Mouse (Mus musculus) adrenal gland, postnatal 25 days (tissue): ENCODE measurements around the gene Akap7. TPM values are rescaled to one million over a fixed set of nuclear protein-coding genes. Genes with fewer than 3 reads are reported as not detected.

Source experiments
- DNase-seq: peaks from one replicate; pipeline ENCODE4 v3.0.0; 2021; ENCODE audit warnings: mixed read lengths
- total RNA-seq: library from RNA; stranded (reverse); gene quantifications from 2 replicates; pipeline ENCODE4 v1.2.3, GENCODE M21; 2021

Gene Akap7
- total RNA-seq, 1 experiment from 2014 or later = 86.2 TPM

GRCm38 (mm10) chr10:25120871-25121554 is 186.7 kb downstream of the Akap7 start:
- no peak for DNase-seq

Other genes starting within 250 kb of the Akap7 start
- gene Epb41l2, start 51.9 kb upstream of the Akap7 start, total RNA-seq = 70.7 and 82.6 TPM in 2 replicates
- gene Smlr1, start 228.4 kb upstream of the Akap7 start, total RNA-seq = not detected in 2 replicates